Mouse (Mus musculus) adrenal gland, postnatal 10 days (tissue): ENCODE data around the gene Pdcd6ip. TPM values are rescaled to one million over a fixed set of nuclear protein-coding genes. Genes with fewer than 3 reads are reported as not detected.
"Not testable (repeated sequence)": the region's sequence is repeated elsewhere in the genome, so short reads cannot be mapped to it uniquely, and the experiment has no call there.

Experiments
- DNase-seq: peaks from one replicate; pipeline ENCODE4 v3.0.0; 2021; ENCODE audit warnings: mixed read lengths
- total RNA-seq, 2 experiments: library from RNA; stranded (reverse); gene quantifications; 2 replicates each; pipeline ENCODE4 v1.2.3; 2021

The Pdcd6ip gene
- total RNA-seq, 2 experiments from 2014 or later, result 107 to 110 TPM

- no peak for DNase-seq
Observed at GRCm38 (mm10) chr9:113701441-113702160, 6.5 kb downstream of the Pdcd6ip start.

DNA sequence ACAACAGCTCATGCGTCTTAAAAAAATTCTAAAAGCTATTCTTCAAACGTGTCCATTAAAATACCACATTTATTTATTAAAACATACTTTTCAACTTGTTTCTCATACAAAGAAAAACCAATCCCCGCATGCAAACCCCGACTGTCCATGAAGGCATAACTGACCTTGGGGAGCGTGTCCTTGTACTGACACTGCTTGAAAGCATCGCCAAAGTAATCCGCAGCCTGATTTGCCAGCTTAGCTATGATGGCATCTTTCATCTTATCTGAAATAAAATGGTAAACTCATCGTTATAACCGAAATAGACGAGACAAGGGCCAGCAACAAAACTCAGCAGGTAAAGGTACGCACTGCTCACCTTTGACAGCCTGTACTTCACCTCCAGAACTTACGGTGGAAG, 20.6 kb downstream of the Pdcd6ip start:
- DNase-seq, result peak; percentile 39

GRCm38 (mm10) chr9:113673721-113674120, 34.3 kb downstream of the Pdcd6ip start:
- DNase-seq, result no peak

DNA sequence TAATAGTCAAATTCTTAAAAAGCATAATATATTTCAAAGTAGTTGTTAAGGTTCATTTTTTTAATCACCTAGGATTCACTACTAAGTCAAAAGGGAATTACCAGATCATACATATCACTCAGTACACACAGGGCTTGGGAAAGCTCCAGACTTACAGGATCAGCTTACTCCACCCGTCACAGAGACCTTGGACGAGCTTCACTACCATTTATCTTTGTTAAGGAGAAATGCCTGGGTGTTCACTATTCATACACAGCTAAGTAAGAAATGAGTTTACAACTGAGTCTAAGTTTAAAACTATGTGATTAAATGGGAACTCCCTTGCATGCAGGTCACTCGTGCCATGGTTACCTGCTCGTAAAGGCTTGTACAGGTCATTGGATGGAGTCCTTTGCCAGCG, 35.7 kb downstream of the Pdcd6ip start:
- no peak for DNase-seq

GRCm38 (mm10) chr9:113670857-113671106, 37.3 kb downstream of the Pdcd6ip start:
- DNase-seq, result no peak

DNA sequence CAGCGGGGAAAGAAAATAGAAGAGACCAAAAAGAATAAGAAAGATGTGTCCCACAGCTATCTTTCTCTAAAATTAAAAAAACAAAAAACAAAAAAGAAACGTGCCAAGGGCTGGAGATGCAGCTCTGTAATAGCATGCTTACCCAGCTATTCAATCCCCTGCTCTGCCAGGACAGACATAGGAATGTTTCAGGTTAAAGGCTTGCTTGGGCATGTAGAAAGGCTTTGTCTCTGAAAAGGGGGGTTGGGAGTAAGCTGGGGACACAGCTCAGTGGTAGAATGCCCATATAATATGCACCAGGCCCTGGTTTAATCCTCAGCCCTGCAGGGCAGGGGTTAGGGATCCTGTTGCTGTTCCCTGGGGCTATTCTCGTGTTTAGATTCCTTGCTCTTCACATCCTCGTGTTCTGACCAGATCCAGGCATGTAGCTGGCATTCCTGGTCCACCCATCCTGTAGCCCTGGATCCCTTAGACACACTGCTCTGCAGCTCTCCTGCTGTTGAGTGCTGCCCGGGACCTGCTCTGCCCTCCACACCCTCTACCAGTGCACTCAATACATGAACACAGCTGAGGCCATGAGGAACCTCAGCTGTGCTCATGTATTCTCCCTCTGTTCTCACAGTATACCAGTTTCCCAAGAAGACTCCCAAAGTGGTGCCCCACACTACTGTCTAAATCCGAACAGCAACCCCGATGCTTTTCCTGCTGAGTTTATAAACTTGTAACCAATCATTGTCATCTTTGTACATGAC, 37.8 kb downstream of the Pdcd6ip start:
- DNase-seq, result no peak

DNA sequence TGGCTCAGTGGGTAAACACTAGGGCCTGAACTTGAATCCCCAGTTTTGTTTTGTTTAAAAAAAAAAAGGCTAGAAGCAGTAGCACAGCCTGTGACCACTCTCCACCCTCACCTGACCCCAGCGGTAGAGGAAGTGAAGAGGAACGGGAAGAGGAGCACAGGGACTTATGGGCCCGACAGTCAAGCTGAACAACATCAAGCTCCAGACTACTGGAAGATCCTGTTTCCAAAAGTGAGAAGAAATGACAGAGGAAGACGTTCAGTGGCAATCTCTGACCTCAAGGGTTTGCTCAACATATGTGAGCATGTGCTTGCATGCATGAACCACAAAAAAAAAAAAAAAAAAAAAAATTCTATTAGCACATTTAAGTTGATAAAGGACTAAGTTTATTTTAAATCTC, 44.6 kb downstream of the Pdcd6ip start:
- no peak for DNase-seq

- no peak for DNase-seq
Observed at GRCm38 (mm10) chr9:113657837-113658236, 50.2 kb downstream of the Pdcd6ip start.

- DNase-seq, result peak; percentile 24
Observed at GRCm38 (mm10) chr9:113653571-113653970, 54.5 kb downstream of the Pdcd6ip start.

DNA sequence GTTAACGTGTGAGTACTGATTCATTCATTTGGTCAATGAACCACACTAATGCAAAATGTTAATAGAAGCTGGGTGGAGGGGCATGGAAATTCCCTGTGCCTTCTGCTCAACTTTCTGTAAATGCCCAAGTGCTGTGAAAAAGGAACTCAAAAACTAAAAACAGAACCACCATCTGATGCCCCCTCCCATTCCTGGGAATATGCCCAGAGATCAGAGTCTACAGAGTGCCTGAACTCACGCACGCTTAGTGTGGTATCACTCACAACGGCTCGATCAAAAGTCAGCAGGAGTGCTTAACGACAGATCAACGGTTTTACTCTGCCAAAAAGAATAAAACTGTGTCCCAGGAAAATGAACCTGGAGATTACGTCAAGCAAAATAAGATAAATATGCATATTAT, 57.3 kb downstream of the Pdcd6ip start:
- no peak for DNase-seq

- DNase-seq, result not testable (repeated sequence)
Observed at GRCm38 (mm10) chr9:113649211-113649610, 58.8 kb downstream of the Pdcd6ip start.

GRCm38 (mm10) chr9:113645837-113646169, 62.3 kb downstream of the Pdcd6ip start:
- DNase-seq, result no peak

DNA sequence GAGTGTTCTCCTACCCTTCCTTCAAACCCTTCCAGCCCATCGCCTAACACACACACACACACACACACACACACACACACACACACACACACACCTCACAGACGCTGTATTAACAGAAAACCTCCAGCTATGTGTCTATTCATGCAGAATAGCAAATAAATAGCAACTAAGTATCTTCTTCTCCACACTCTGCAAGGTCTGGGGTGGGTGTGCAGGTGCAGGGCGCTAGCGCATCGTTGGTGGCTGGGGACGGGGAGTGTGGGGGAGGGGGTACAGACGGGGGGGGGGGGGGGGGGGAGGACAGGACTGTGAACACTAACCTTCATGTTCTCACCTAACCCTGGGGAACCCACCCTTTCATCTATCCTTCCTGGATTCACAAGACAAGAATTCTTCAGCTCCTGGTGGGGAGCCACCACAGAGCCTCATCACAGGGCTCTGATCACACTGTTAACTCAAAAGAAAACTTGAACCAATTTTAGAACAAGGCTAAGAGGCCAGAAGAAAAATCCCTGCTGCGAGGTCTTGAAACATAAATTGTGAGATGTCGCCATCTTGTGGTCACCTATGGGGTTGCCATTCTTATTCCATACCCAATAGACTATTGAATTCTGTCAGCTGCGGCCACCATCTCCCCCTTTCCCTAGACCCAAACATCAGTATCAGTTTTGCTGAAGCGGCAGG, 62.8 kb downstream of the Pdcd6ip start:
- DNase-seq, result peak; percentile 72

- DNase-seq, result no peak
Observed at GRCm38 (mm10) chr9:113644701-113645100, 63.4 kb downstream of the Pdcd6ip start.

- DNase-seq, result no peak
Observed at GRCm38 (mm10) chr9:113644076-113644475, 64.0 kb downstream of the Pdcd6ip start.

DNA sequence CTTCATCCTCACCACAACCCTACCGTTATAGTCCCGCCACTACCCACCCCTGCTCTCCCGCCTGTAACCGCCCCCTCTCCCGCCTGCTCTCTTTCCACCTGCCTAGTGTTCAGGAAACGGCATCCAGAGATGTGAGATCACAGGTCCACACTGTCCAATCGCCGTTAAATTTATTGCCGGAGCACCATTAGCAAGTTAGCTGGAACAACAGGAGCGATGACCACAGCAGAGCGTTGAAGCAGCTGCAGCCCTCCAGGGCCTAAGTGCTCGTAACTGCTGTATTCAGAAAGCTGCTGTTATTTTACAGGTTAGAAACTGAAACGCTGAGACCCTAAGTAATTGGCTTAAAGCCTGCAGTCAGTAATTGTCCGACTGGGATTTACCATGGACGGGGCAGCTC, 64.4 kb downstream of the Pdcd6ip start:
- no peak for DNase-seq

DNA sequence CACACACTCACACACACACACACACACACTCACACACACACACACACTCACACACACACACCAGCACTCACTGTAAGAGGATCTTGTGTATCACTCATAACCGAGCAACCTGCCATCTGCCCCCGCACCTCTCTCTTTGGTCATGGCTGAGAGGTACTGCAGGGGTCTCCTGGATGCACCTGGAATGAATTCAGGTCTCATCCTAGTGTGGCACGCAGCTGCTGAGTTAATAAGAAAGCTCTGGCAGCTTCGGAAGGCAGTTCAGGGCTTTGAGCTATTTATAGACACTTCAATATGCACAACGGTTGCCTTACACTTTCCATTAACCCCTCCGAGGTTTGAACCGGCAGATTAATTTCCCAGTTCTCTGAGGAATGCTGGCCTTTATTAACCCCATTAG, 73.1 kb downstream of the Pdcd6ip start:
- DNase-seq, result no peak

- DNase-seq, result no peak
Observed at GRCm38 (mm10) chr9:113633168-113633744, 74.8 kb downstream of the Pdcd6ip start.

- DNase-seq, result no peak
Observed at GRCm38 (mm10) chr9:113632350-113633043, 75.6 kb downstream of the Pdcd6ip start.

DNA sequence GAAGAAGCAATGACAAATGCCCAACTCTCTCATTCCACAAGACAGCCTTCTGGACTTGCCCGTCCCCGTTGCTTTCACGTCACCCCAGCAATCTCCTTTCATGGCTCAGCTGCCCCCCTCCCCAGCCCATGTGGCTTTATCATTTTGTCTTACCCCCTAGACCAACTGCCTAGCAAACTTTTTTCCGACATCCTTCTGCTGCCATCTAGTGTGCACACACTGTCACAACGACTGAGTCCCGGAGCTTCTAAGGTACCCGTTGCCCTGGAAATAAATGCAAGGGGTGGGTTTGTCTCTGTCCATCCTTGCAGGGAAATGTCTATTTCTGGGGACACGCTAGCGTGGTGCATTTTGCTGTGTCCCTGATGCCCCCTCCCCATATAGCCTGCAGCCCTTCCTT, 78.4 kb downstream of the Pdcd6ip start:
- DNase-seq, result peak; percentile 52

- DNase-seq, result no peak
Observed at GRCm38 (mm10) chr9:113629191-113629590, 78.9 kb downstream of the Pdcd6ip start.

DNA sequence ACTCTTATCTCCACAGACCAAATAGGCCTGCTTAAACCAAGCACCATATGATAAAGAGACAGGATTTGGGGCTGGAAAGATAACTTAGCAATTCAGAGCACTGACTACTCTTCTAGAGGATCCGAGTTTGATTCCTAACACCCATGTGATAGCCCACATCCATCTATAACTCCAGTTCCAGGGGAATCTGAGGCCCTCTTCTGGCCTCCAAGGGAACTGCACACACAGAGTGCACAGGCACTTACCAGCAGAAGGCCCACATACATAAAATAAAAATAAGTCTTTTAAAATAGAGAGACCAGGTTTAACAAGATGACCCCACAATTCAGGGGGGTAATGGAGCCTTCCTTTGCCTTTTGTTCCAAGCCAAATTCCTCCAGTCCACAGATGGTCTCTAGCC, 79.3 kb downstream of the Pdcd6ip start:
- no peak for DNase-seq

DNA sequence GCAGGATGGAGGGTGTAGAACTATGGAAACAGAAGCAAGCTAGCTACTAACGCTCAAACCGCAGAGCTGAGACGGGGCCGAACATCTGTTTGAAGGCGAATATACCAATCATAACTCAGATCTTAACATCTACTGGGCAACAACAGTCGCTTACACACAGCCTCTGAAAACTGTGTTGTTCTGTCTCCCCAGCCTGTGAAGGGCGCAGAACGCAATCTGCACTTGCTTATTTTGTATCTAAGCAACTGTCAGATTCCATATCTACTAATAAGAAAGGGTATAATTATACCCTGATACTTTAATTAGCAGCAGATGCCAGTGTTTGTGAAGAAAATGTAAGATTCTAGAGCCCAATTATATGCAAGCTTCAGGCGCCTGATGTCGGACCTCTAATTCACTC, 81.3 kb downstream of the Pdcd6ip start:
- DNase-seq, result no peak
